Mouse (Mus musculus): ENCODE measurements around the gene Nup107. TPM values are rescaled to one million over a fixed set of nuclear protein-coding genes. Genes with fewer than 3 reads are reported as not detected.

Gene Nup107
- polyA plus RNA-seq, 1 experiment from 2014 or later, result 107 TPM

Other genes with a start within 250 kb of the Nup107 start
- 8.3 and 11.6 TPM in 2 replicates for gene Cpm, start 163.2 kb downstream of the Nup107 start, polyA plus RNA-seq (2016; fragmentation: Nextera tagmentation; extraction: Ambion mirVana)
- gene Mdm2, start 81.9 kb downstream of the Nup107 start, polyA plus RNA-seq (2016; fragmentation: Nextera tagmentation; extraction: Ambion mirVana), result 58.9 and 64.4 TPM in 2 replicates
- 20.2 and 24.7 TPM in 2 replicates for gene Slc35e3, start 46.3 kb downstream of the Nup107 start, polyA plus RNA-seq (2016; fragmentation: Nextera tagmentation; extraction: Ambion mirVana)
- 125 and 135 TPM in 2 replicates for gene Rap1b, start 53.3 kb upstream of the Nup107 start, polyA plus RNA-seq (2016; fragmentation: Nextera tagmentation; extraction: Ambion mirVana)